Mouse (Mus musculus): Measurements from ENCODE around the gene Gli2. TPM values are rescaled to one million over a fixed set of nuclear protein-coding genes. Genes with fewer than 3 reads are reported as not detected.

Gli2 gene
- polyA plus RNA-seq, 1 experiment from 2014 or later: 14.5 TPM

- Histone ChIP-seq H3K4me2 (no peak overlapping the region), H3K27ac (peak overlapping the region; percentile 52), H3K4me3 (no peak overlapping the region), H3K36me3 (peaks cover 3% of the 10 kb centered on the region; the same call in 1 of the 2 replicates), H3K9me3 (no peaks in the 10 kb centered on the region), H3K27me3 (no peaks in the 10 kb centered on the region), H3K9ac (no peak overlapping the region), H3K4me1 (peaks cover 52% of the 10 kb centered on the region)
- 16% methylated on average over 4 of the region's 4 CpGs for WGBS
- ATAC-seq (ENCODE audit: insufficient number of reproducible peaks, low FRiP score, low TSS enrichment, low read depth): peak; percentile 37
These were observed 117.3 kb downstream of the Gli2 start for GRCm38 (mm10) chr1:118936108-118936507.

GRCm38 (mm10) chr1:118935518-118935917 lies 117.9 kb downstream of the Gli2 start:
- Histone ChIP-seq H3K36me3 (0 out of 2 replicates have a peak, but pooled peaks cover 3% of the 10 kb centered on the region), H3K9me3 (no peaks in the 10 kb centered on the region), H3K4me1 (peaks cover 47% of the 10 kb centered on the region), H3K27me3 (no peaks in the 10 kb centered on the region), H3K4me3 (no peak overlapping the region), H3K27ac (peak overlapping the region; percentile 52), H3K4me2 (no peak overlapping the region), H3K9ac (no peak overlapping the region)
- ATAC-seq (ENCODE audit: insufficient number of reproducible peaks, low FRiP score, low TSS enrichment, low read depth): no peak
- 27% methylated on average over 6 of the region's 6 CpGs for WGBS

- 0 out of 2 replicates have a peak, but pooled peaks cover 3% of the 10 kb centered on the region for H3K36me3 ChIP-seq
- no peak overlapping the region for H3K4me2 ChIP-seq
- no peaks in the 10 kb centered on the region for H3K27me3 ChIP-seq
- H3K9me3 ChIP-seq: no peaks in the 10 kb centered on the region
- ATAC-seq (ENCODE audit: insufficient number of reproducible peaks, low FRiP score, low TSS enrichment, low read depth): no peak
- no peak overlapping the region for H3K27ac ChIP-seq
- peaks cover 34% of the 10 kb centered on the region for H3K4me1 ChIP-seq
- WGBS: 74% methylated on average over 5 of the region's 5 CpGs
- H3K4me3 ChIP-seq: no peak overlapping the region
- H3K9ac ChIP-seq: no peak overlapping the region
These were observed 121.3 kb downstream of the Gli2 start for GRCm38 (mm10) chr1:118932167-118932566.

- WGBS: 58% methylated on average over 12 of the region's 12 CpGs
- H3K36me3 ChIP-seq: no peaks in the 10 kb centered on the region
- H3K4me1 ChIP-seq: peaks cover 27% of the 10 kb centered on the region
- no peak overlapping the region for H3K4me2 ChIP-seq
- peak overlapping the region; percentile 47; the same call in 1 of the 2 replicates for H3K27ac ChIP-seq
- H3K4me3 ChIP-seq: no peak overlapping the region
- peak; percentile 68 for ATAC-seq (ENCODE audit: insufficient number of reproducible peaks, low FRiP score, low TSS enrichment, low read depth)
- no peaks in the 10 kb centered on the region for H3K9me3 ChIP-seq
- H3K27me3 ChIP-seq: no peaks in the 10 kb centered on the region
- H3K9ac ChIP-seq: no peak overlapping the region
These were observed 125.7 kb downstream of the Gli2 start for GRCm38 (mm10) chr1:118927543-118928354.

GRCm38 (mm10) chr1:118926556-118926955 lies 126.9 kb downstream of the Gli2 start:
- Histone ChIP-seq H3K4me1 (peaks cover 36% of the 10 kb centered on the region), H3K4me3 (no peak overlapping the region), H3K9me3 (no peaks in the 10 kb centered on the region), H3K36me3 (no peaks in the 10 kb centered on the region), H3K9ac (no peak overlapping the region), H3K27me3 (no peaks in the 10 kb centered on the region), H3K4me2 (no peak overlapping the region), H3K27ac (no peak overlapping the region)
- WGBS: 81% methylated on average over 7 of the region's 7 CpGs
- no peak for ATAC-seq (ENCODE audit: insufficient number of reproducible peaks, low FRiP score, low TSS enrichment, low read depth)

GRCm38 (mm10) chr1:118922189-118922588 lies 131.2 kb downstream of the Gli2 start:
- no peak overlapping the region for H3K4me3 ChIP-seq
- ATAC-seq (ENCODE audit: insufficient number of reproducible peaks, low FRiP score, low TSS enrichment, low read depth): no peak
- 64% methylated on average over 6 of the region's 6 CpGs for WGBS
- peaks cover 5% of the 10 kb centered on the region; the same call in 1 of the 2 replicates for H3K36me3 ChIP-seq
- no peak overlapping the region for H3K9ac ChIP-seq
- no peak overlapping the region for H3K4me2 ChIP-seq
- no peaks in the 10 kb centered on the region for H3K27me3 ChIP-seq
- no peak overlapping the region for H3K27ac ChIP-seq
- H3K4me1 ChIP-seq: peaks cover 46% of the 10 kb centered on the region
- H3K9me3 ChIP-seq: no peaks in the 10 kb centered on the region

- H3K27me3 ChIP-seq: no peaks in the 10 kb centered on the region
- WGBS: 19% methylated on average over 7 of the region's 7 CpGs
These were observed 135.7 kb downstream of the Gli2 start for GRCm38 (mm10) chr1:118917520-118918220.

GRCm38 (mm10) chr1:118916477-118917075 lies 136.8 kb downstream of the Gli2 start:
- peak overlapping the region; percentile 38 for H3K27ac ChIP-seq
- peak; percentile 66 for ATAC-seq (ENCODE audit: insufficient number of reproducible peaks, low FRiP score, low TSS enrichment, low read depth)
- no peaks in the 10 kb centered on the region for H3K27me3 ChIP-seq
- 23% methylated on average over 12 of the region's 12 CpGs for WGBS
- no peaks in the 10 kb centered on the region for H3K9me3 ChIP-seq
- peaks cover 10% of the 10 kb centered on the region; the same call in 1 of the 2 replicates for H3K36me3 ChIP-seq
- peaks cover 57% of the 10 kb centered on the region for H3K4me1 ChIP-seq
- H3K9ac ChIP-seq: no peak overlapping the region
- H3K4me3 ChIP-seq: no peak overlapping the region
- no peak overlapping the region for H3K4me2 ChIP-seq

More at GRCm38 (mm10) chr1:118917520-118918220, 135.7 kb downstream of the Gli2 start:
- Histone ChIP-seq H3K4me3 (no peak overlapping the region), H3K27ac (0 out of 2 replicates have a peak overlapping the region, but pooled peaks have one; percentile 34), H3K4me2 (no peak overlapping the region), H3K4me1 (peaks cover 56% of the 10 kb centered on the region), H3K9ac (no peak overlapping the region), H3K9me3 (no peaks in the 10 kb centered on the region), H3K36me3 (peaks cover 10% of the 10 kb centered on the region; the same call in 1 of the 2 replicates)
- ATAC-seq (ENCODE audit: insufficient number of reproducible peaks, low FRiP score, low TSS enrichment, low read depth): no peak

GRCm38 (mm10) chr1:118913414-118914385 lies 139.7 kb downstream of the Gli2 start:
- peak overlapping the region; percentile 55; the same call in 1 of the 2 replicates for H3K27ac ChIP-seq
- no peak overlapping the region for H3K9ac ChIP-seq
- 0 out of 2 replicates have a peak, but pooled peaks cover 5% of the 10 kb centered on the region for H3K36me3 ChIP-seq
- H3K9me3 ChIP-seq: no peaks in the 10 kb centered on the region
- 49% methylated on average over 17 of the region's 17 CpGs for WGBS
- no peak overlapping the region for H3K4me3 ChIP-seq
- ATAC-seq (ENCODE audit: insufficient number of reproducible peaks, low FRiP score, low TSS enrichment, low read depth): no peak
- H3K4me2 ChIP-seq: no peak overlapping the region
- no peaks in the 10 kb centered on the region for H3K27me3 ChIP-seq
- H3K4me1 ChIP-seq: peaks cover 71% of the 10 kb centered on the region

GRCm38 (mm10) chr1:118912929-118913328 lies 140.5 kb downstream of the Gli2 start:
- Histone ChIP-seq H3K4me2 (no peak overlapping the region), H3K27ac (no peak overlapping the region), H3K27me3 (no peaks in the 10 kb centered on the region), H3K9ac (no peak overlapping the region), H3K9me3 (no peaks in the 10 kb centered on the region), H3K36me3 (0 out of 2 replicates have a peak, but pooled peaks cover 5% of the 10 kb centered on the region), H3K4me1 (peaks cover 70% of the 10 kb centered on the region), H3K4me3 (no peak overlapping the region)
- 55% methylated on average over 6 of the region's 6 CpGs for WGBS
- no peak for ATAC-seq (ENCODE audit: insufficient number of reproducible peaks, low FRiP score, low TSS enrichment, low read depth)

- ATAC-seq (ENCODE audit: insufficient number of reproducible peaks, low FRiP score, low TSS enrichment, low read depth): no peak
- no peaks in the 10 kb centered on the region for H3K9me3 ChIP-seq
- H3K36me3 ChIP-seq: 0 out of 2 replicates have a peak, but pooled peaks cover 5% of the 10 kb centered on the region
- H3K27me3 ChIP-seq: no peaks in the 10 kb centered on the region
- no peak overlapping the region for H3K9ac ChIP-seq
- H3K4me2 ChIP-seq: no peak overlapping the region
- H3K4me3 ChIP-seq: no peak overlapping the region
- no peak overlapping the region for H3K27ac ChIP-seq
- H3K4me1 ChIP-seq: peaks cover 70% of the 10 kb centered on the region
- 58% methylated on average over 3 of the region's 3 CpGs for WGBS
These were observed 142.0 kb downstream of the Gli2 start for GRCm38 (mm10) chr1:118911427-118911727.

Measured in limb, embryonic 15.5 days (tissue).